Mouse (Mus musculus): ENCODE data around the gene Uqcc1.
"Not testable (repeated sequence)": the region's sequence is repeated elsewhere in the genome, so short reads cannot be mapped to it uniquely, and the experiment has no call there.

Gene Uqcc1

GRCm38 (mm10) chr2:155939897-155940529 is 9.9 kb upstream of the Uqcc1 start:
- DNase-seq (ENCODE audit: extremely low spot score, low spot score), result no peak

GRCm38 (mm10) chr2:155928711-155929345 is 1.3 kb downstream of the Uqcc1 start:
- no peak for DNase-seq (ENCODE audit: extremely low spot score, low spot score)

GRCm38 (mm10) chr2:155925213-155925612 is 4.9 kb downstream of the Uqcc1 start:
- not testable (repeated sequence) for DNase-seq (ENCODE audit: extremely low spot score, low spot score)

GRCm38 (mm10) chr2:155923143-155923542 is 7.0 kb downstream of the Uqcc1 start:
- no peak for DNase-seq (ENCODE audit: extremely low spot score, low spot score)

GRCm38 (mm10) chr2:155914684-155915083 is 15.4 kb downstream of the Uqcc1 start:
- no peak for DNase-seq (ENCODE audit: extremely low spot score, low spot score)

- DNase-seq (ENCODE audit: extremely low spot score, low spot score), result no peak
Measured at GRCm38 (mm10) chr2:155903632-155904008, 26.5 kb downstream of the Uqcc1 start.

- no peak for DNase-seq (ENCODE audit: extremely low spot score, low spot score)
Measured at GRCm38 (mm10) chr2:155902989-155903631, 27.0 kb downstream of the Uqcc1 start.

- no peak for DNase-seq (ENCODE audit: extremely low spot score, low spot score)
Measured at GRCm38 (mm10) chr2:155895046-155895735, 34.9 kb downstream of the Uqcc1 start.

GRCm38 (mm10) chr2:155894307-155895045 is 35.6 kb downstream of the Uqcc1 start:
- no peak for DNase-seq (ENCODE audit: extremely low spot score, low spot score)

- no peak for DNase-seq (ENCODE audit: extremely low spot score, low spot score)
Measured at GRCm38 (mm10) chr2:155886776-155887175, 43.3 kb downstream of the Uqcc1 start.

- DNase-seq (ENCODE audit: extremely low spot score, low spot score), result no peak
Measured at GRCm38 (mm10) chr2:155885271-155885697, 44.8 kb downstream of the Uqcc1 start.

- DNase-seq (ENCODE audit: extremely low spot score, low spot score), result no peak
Measured at GRCm38 (mm10) chr2:155882087-155882486, 48.0 kb downstream of the Uqcc1 start.

GRCm38 (mm10) chr2:155878964-155879876 is 50.9 kb downstream of the Uqcc1 start:
- DNase-seq (ENCODE audit: extremely low spot score, low spot score), result no peak

GRCm38 (mm10) chr2:155873636-155874035 is 56.5 kb downstream of the Uqcc1 start:
- DNase-seq (ENCODE audit: extremely low spot score, low spot score), result no peak

- DNase-seq (ENCODE audit: extremely low spot score, low spot score), result no peak
Measured at GRCm38 (mm10) chr2:155872930-155873507, 57.1 kb downstream of the Uqcc1 start.

GRCm38 (mm10) chr2:155872486-155872885 is 57.6 kb downstream of the Uqcc1 start:
- no peak for DNase-seq (ENCODE audit: extremely low spot score, low spot score)

GRCm38 (mm10) chr2:155869772-155870171 is 60.3 kb downstream of the Uqcc1 start:
- DNase-seq (ENCODE audit: extremely low spot score, low spot score), result no peak

- no peak for DNase-seq (ENCODE audit: extremely low spot score, low spot score)
Measured at GRCm38 (mm10) chr2:155868320-155868719, 61.8 kb downstream of the Uqcc1 start.

GRCm38 (mm10) chr2:155863301-155863867 is 66.7 kb downstream of the Uqcc1 start:
- no peak for DNase-seq (ENCODE audit: extremely low spot score, low spot score)
